Mouse (Mus musculus): ENCODE measurements around the gene Slc22a30. TPM values are rescaled to one million over a fixed set of nuclear protein-coding genes. Genes with fewer than 3 reads are reported as not detected.
"Not testable (repeated sequence)": the region's sequence is repeated elsewhere in the genome, so short reads cannot be mapped to it uniquely, and the experiment has no call there.

Slc22a30 gene
- not detected for total RNA-seq (2022)

- DNase-seq (ENCODE audit: low spot score in 2 of 2): not testable (repeated sequence)
These were observed at the start of gene Slc22a30 for GRCm38 (mm10) chr19:8405011-8405410. Slc22a30 (minus strand) TSS chr19:8405111.

GRCm38 (mm10) chr19:8448321-8448720 lies 43.4 kb upstream of the Slc22a30 start:
- no peak for DNase-seq (ENCODE audit: low spot score in 2 of 2)

- DNase-seq (ENCODE audit: low spot score in 2 of 2): no peak
These were observed 42.6 kb upstream of the Slc22a30 start for GRCm38 (mm10) chr19:8447516-8447915.

- no peak for DNase-seq (ENCODE audit: low spot score in 2 of 2)
These were observed 26.2 kb upstream of the Slc22a30 start for GRCm38 (mm10) chr19:8431051-8431662.

- DNase-seq (ENCODE audit: low spot score in 2 of 2): not testable (repeated sequence)
These were observed 2.5 kb upstream of the Slc22a30 start for GRCm38 (mm10) chr19:8407290-8408021.

Other genes starting within 250 kb of the Slc22a30 start
- gene Slc22a29, start 186.2 kb downstream of the Slc22a30 start, total RNA-seq (2022): not detected
- gene Slc22a8, start 186.1 kb upstream of the Slc22a30 start, total RNA-seq (2022): 10 to 100 TPM; 11.5 to 15.9 (median 14.1) TPM
- 1 to 10 TPM; 6.6 to 8.6 (median 7.8) TPM for gene Slc22a6, start 212.9 kb upstream of the Slc22a30 start, total RNA-seq (2022)